Mouse (Mus musculus) adrenal gland, adult 2 months (tissue): ENCODE measurements at regions not wholly inside any gene's neighbourhood (a gene's known extent, or its start where the extent isn't known, plus 50 kb on each side); places are given as distances from the start of the nearest gene placed in this dataset.

Source experiments
- DNase-seq: peaks from one replicate; pipeline ENCODE4 v3.0.0; 2021

DNA sequence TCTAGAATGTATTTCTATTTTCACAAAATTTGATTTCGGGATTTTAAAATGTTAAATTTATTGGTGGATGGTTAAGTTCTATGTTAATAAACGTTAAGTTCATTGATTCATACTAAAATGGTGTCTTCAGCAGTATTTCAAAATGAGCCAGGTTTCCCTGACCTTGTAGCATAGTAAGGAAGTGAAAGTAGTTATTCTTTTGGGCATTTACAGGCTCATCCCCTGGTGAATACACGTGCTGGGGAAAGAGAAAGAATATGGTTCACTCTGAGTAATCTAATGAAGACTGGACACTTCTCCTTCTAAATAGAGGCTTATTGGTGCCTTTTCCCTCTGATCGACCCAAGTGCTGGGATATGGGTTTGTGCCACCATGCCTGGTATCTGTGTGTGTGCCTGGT, 281.1 kb downstream of the Lipi start:
- no peak for DNase-seq

DNA sequence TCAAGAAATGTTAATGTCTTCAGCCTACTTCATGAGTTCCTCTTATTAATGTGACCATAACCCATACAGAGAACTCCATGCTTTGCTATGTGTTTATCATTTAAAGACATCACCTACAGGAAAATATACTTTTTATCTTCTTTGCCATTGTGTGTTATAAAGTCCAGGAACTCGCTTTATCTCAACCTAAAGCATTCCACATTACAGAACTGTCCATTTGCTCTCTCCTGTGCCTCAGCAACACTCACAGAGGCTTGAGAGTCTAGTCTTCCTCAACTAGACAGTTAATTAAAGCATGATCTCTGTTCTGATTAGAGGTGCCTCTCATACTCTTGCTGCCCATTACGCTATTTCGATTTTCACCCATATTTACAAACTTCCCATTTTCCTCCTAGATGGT, 288.4 kb downstream of the Lipi start:
- no peak for DNase-seq

DNA sequence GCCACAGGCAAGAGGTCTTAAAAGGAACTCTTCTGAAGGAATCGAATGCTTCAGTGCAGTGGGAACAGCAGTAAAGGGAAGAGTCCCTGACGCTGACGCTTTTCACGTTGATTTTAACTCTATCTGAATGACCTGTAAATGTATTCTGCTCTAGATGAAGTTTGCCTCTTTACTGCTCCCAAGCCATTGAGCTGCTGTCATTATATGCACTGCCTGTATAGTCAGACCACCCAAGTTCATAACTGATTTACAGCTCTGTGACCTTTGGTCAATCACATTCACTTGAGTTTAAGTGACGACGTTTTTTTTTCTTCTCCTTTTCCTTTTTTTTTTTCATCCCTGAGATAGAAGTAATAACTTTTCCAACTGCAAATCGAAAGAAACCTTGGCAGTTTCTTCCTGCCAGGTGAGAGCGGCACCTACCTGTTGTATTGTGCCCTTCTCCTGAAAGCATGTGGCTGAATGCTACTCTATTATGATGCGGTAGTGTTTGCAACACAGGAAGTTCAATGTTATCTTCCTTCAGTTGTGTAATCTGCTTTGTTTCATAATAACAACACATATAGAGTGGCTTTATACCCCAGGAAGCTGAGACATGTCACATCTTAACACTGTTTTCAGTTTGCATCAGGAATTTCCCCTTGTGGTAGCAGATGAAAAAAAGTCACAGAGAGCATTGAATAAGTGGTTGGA, 293.0 kb downstream of the Lipi start:
- no peak for DNase-seq

DNA sequence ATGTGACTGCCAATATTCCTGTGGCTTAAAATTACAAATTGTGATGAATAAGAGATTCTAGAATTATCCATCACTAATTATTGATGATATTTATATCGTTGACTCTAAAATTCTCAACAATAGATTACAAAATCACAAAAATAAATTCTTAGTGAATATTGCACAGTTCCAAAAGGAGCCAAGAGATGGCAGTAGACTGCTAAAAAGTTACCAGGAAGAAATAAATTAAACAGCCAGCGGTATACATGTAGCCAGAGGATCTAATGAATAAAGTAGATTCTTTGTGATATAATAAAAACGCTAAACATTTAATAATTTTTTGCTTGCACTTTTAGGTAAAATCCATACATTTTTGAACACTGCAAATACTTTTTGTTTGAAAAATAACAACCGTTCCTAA, 294.7 kb downstream of the Lipi start:
- no peak for DNase-seq

DNA sequence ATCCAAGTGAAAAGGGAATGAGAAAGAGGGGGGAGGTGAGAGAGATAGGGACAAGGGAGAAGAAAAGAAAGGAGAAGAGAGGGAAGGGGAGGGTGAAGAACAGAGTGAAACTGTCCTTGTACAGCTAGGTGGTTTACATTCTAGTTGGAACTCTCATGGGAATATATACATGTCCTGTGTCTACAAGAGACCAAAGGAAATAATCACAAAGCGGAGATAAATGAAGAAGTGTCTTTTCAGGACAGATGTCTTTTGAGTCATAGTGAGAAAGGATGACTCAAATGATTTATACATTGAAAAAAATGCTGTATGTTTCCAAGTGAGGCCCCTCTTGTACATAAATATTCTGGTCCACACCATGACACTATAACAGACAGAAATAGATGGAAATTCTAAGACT, 298.7 kb downstream of the Lipi start:
- no peak for DNase-seq

DNA sequence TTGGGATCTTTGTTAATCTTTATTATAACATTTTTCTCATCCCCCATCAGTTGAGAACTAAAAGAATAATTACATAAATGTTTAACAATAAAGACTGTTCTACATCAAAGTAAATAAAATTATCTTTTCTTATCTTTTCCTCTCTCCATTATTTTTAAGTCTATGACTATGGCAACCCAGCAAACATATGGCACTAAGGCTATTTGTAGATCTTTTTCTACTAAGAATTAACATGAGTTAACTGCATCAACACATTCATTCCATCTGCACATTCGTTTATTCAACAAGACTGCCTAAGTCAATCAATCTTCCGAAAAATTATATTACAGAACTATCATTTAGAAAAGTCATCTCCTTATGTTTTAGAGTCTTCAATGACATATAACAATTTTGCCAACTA, 300.1 kb downstream of the Lipi start:
- DNase-seq, result no peak

DNA sequence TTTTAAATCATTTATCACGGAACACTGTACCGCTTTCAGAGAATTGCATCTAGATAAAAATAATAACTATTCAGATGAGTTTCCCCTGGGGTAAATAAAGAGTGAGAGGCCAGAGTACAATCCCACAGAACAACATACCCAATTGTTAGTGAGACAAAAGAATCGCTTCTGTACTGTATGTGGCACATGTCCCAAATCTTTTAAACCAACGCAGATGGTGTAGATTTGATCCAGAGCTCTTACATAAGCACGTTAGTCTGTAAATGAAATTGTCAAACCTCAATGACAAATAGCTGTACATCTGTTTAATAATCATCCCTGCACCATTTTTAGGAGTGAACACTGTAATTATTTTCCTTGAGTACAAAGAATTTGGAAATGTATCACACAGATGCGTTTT, 322.0 kb downstream of the Lipi start:
- no peak for DNase-seq

DNA sequence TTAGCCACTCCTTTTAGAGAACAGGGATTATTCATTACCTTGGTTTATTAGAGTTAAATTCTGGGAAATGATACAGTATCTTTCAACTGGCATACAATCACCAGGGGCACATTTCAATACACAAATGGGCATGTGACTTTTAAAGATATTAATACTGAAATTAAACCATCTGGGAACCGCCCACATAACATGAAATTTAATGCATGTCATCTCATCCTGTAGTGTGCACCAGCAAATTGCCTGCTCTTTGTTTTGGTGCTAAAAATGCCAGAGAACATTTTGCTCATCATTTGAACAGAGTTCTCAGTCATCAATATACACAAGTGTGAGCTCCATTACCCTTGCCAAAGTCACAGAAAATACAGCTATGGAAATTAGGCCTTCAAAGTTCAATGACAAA, 330.9 kb downstream of the Lipi start:
- no peak for DNase-seq

DNA sequence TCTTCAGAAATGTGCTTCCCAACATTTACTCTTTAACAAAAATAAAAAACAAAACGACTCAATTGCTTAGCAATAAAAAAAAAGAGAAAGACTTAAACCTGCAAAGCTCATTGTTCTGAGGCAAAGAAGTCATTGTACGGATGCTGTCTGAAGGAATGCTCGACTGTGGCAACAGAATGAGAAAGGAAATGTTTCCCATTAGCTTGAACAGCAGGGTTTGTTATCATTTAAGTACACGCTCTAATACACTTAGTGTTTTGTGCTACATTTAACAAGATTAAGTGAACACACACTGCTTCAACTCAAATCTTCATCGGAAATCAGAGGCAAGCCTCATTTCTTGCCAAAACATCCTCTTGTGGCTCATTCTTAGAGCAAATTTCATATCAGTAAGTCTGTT, 336.7 kb downstream of the Lipi start:
- DNase-seq, result no peak

DNA sequence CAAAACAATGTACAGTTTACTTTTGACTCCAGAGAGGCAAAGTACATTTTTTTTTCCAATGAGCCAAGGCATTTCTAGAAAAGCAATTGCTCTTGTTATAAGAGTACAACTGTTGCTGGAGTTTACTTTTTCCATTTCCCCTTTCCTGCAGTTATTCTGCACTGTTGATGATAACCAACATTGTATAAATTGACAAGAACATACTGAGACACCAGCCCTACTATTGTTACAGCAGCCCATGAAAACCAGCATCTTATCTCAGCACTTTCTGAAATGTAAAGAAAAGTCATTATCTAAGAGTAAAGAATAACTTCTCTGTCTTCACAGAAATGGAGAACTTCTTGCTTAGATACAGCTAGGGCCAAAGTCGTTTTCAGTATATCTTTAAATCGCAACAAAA, 345.5 kb downstream of the Lipi start:
- DNase-seq, result no peak

DNA sequence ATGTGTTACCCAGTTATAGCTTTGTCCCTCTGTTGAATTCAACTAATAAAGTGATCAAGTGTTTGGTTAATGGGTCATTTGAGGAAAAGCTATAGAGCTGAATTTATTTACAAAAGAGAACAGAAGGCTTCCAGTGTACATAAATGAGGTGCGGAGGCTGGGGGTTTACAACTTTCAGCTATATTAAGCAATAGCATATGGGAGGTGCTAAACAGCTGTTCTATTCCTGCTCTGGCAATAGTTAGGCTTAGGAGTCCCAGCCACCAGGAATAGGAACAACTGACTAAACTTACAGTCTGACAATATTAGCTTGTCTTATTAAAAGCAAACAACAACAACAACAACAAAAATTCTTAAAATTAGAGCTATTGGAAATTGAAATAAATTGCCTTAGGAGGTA, 353.7 kb downstream of the Lipi start:
- DNase-seq, result no peak

DNA sequence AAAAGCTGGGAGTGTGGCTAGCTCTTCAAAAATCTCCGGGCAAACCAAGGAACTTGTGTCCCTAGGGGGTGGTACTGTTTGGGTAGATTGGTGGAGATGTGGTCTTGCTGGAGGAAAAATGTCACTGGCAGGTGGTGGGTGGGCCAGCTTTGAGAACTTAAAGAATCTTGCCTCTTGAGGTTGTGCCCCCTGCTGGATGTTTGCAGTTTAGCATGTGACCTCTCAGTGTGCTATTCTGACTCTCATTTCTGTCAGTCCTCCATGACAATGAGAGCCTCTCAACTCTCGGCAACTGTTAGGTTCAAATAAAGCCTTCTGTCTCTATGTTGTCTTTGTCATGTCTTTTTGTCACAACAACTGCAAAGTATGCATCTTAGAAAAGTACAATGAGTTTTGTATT, 392.5 kb downstream of the Lipi start:
- DNase-seq, result no peak

DNA sequence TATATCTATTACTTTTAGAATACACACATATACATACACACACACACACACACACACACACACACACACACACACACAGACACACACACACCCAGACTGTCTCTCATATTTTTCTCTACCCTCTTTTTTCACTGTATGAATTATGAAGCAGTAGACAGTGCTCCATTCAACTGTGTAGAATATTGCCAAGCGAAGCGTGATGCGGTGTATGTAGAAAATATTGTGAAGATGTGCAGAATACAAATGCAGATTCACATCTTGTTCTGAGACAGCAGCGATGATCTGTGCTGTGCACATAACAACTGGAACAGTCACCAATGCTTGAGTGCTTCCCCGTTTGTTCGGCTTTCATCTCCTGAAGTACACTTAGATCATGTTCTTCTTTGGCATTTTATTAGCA, 395.5 kb downstream of the Lipi start:
- DNase-seq, result no peak

DNA sequence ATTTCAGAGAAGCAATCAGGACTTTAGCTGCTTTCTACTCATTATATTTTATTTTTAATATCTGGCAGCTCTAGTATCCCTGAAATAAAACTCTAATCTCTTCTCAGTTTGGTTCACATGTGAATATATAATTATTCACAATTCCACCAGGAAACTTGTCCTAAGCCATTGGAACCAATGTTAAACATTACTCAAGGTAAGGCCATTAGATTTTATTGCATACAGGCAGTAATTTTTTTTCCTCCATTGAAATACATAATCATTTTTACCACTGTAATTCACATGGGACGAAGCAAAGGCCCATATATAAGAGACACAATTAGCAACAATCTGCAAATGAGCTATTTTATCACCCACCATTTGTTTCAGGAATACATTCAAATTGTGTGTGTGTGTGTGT, 419.8 kb downstream of the Lipi start:
- no peak for DNase-seq

DNA sequence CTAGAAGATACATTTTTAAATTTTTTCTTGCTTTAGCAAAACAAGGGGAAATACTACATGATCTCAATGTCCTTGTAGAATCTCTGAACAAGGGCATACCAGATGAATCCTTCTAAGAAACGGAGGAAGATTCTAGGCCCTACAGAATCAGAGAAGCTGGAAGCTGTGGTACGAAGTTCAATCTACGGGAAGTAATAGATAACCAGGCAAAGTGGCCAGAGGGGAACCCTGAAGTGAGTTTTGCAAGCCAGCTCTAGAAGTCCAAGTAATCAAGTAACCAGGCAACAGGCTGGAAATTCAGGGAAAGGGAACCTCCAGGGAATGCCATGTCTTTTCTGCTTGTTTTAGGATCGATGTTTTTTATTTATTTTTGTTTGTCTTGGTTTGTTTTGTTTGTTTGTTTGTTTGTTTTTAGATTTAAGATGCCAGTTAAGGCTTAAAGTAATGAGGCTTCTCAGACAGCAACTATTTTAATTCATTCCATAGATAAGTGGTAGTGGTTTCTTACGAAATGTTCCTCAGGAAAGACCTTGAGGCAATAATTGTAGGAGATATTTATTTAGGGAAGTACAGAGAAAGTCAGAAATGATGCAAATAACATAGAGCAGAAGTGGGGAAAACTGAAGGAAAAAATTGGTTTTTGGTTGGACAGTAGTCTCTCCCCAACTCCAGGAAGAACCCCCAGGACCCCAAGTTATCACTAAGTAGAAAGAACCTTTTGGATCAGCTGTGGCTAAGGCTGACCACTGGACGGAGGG, 420.7 kb downstream of the Lipi start:
- no peak for DNase-seq

DNA sequence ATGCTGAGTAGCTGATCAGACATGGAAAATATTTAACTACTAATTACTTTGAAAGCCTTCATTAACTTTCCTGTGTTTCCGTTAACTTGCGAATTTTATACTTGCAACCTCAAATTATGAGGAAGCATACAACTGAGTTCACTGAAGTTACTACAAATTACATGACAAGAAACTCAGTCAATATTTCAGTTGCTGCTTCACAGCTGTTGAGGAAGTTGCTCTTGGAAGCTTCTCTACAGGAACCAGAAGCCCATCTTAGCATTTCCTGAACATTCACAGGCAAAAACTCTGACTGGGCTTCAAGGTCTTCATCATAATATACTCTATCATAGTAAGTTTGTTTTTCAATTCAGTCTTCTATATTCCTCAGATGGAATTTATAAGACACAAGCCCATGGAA, 426.1 kb downstream of the Lipi start:
- no peak for DNase-seq

DNA sequence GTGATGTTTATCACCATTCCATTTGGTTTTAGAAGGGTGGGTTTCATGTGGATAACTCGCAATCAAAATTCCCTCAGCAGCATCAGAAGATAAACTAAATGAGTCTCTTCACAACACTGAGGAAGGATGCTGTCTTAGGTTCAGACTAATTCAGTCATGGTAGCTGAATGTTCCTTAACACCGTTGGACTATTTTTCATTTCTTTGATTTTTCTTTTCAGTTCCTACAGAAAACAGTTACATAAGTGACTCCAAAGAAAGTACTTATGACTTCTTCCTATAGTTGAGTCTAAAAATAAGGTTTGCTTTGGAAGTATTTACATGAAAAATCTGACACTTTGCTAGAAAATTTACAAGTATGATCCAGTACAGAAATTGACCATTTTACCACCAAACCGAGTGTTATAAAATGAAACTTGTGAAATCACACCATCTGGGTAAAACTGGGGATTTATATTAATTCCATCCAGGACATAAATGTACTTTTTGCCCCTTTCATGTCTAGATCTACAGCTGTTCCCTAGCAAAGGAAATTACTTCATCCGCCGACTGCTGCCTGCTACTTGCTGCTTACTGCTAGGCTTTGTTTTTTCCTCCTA, 430.3 kb downstream of the Lipi start:
- DNase-seq, result no peak
